Mouse (Mus musculus) ES-E14 (cell line): ENCODE measurements around the gene Angptl1. TPM values are rescaled to one million over a fixed set of nuclear protein-coding genes. Genes with fewer than 3 reads are reported as not detected.

Source experiments
- DNase-seq: peaks from one replicate; pipeline ENCODE4 v3.0.0-alpha.2; 2013; ENCODE audit warnings: low read depth, low spot score
- H3K27ac ChIP-seq: 2 replicates; pipeline ENCODE4 v1.5.1; 2012; ENCODE audit warnings: low read depth, mild to moderate bottlenecking, low read length, moderate library complexity, mixed read lengths; ENCODE audit not compliant: poor library complexity, insufficient read depth, severe bottlenecking
- H3K36me3 ChIP-seq: 2 replicates; pipeline ENCODE4 v1.6.1; 2012; ENCODE audit warnings: mild to moderate bottlenecking, low read length, moderate library complexity, mixed read lengths; ENCODE audit not compliant: control insufficient read depth, poor library complexity, insufficient read depth, severe bottlenecking
- H3K4me1 ChIP-seq, 2 experiments: fragments of 150-350 bp in 1 of 2; sonication (generic) in 1 of 2; 2 replicates each; pipeline ENCODE4 v1.6.1; 2012; ENCODE audit warnings: low read length in 2 of 2, mild to moderate bottlenecking in 1 of 2, mixed read lengths in 1 of 2; ENCODE audit not compliant: control insufficient read depth in 2 of 2, insufficient read depth in 2 of 2, poor library complexity in 1 of 2
- H3K4me3 ChIP-seq, 2 experiments: fragments of 150-350 bp in 1 of 2; sonication (generic) in 1 of 2; 2 replicates each; pipeline ENCODE4 v1.5.1; 2012; ENCODE audit warnings: low read length in 2 of 2, low read depth in 1 of 2, mild to moderate bottlenecking in 1 of 2, mixed read lengths in 1 of 2; ENCODE audit not compliant: insufficient read depth in 1 of 2, poor library complexity in 1 of 2, severe bottlenecking in 1 of 2
- H3K9ac ChIP-seq: 2 replicates; pipeline ENCODE4 v1.6.1; 2012; ENCODE audit warnings: low read depth, mild to moderate bottlenecking, low read length, mixed read lengths; ENCODE audit not compliant: poor library complexity, insufficient read depth, severe bottlenecking
- H3K9me3 ChIP-seq: fragments of 150-350 bp; sonication (generic); 2 replicates; pipeline ENCODE4 v1.6.1; 2012; ENCODE audit warnings: low read depth, mild to moderate bottlenecking, low read length; ENCODE audit not compliant: control insufficient read depth, insufficient read depth
- CHD2 ChIP-seq: IDR thresholded peaks from 2 replicates; pipeline ENCODE4 v1.6.1; 2014; ENCODE audit warnings: mild to moderate bottlenecking, low read depth, low read length, inconsistent platforms
- HCFC1 ChIP-seq: IDR thresholded peaks from 2 replicates; pipeline ENCODE4 v1.6.1; 2012; ENCODE audit warnings: low read length, inconsistent platforms, borderline replicate concordance; ENCODE audit not compliant: insufficient read depth
- MAFK ChIP-seq: IDR thresholded peaks from 2 replicates; pipeline ENCODE4 v1.6.1; 2014; ENCODE audit warnings: mild to moderate bottlenecking, low read depth, low read length, inconsistent platforms; ENCODE audit not compliant: insufficient read depth
- ZC3H11A ChIP-seq: IDR thresholded peaks from 2 replicates; pipeline ENCODE4 v1.6.1; 2012; ENCODE audit warnings: low read depth, mild to moderate bottlenecking, inconsistent platforms, low read length, borderline replicate concordance
- ZNF384 ChIP-seq: IDR thresholded peaks from 2 replicates; pipeline ENCODE4 v1.6.1; 2012; ENCODE audit warnings: low read depth, low read length, inconsistent platforms
- in situ Hi-C, 2 experiments: fragments of 600-800 bp; cut with MboI; formaldehyde crosslinking; loops; one replicate each; pipeline ENCODE4 v1.15.1; 2025; ENCODE audit warnings: low sequenced_read_pairs in 2 of 2, inconsistent platforms in 1 of 2; ENCODE audit not compliant: unreplicated experiment in 2 of 2
- total RNA-seq: library from RNA; depleted of rRNA; stranded (reverse); fragments of 300-350 nt; gene quantifications from 2 replicates; pipeline ENCODE4 v1.2.3, GENCODE M21; 2012; rRNA removed

Angptl1 gene
- total RNA-seq: 0.13 and 0.53 TPM in 2 replicates

DNA sequence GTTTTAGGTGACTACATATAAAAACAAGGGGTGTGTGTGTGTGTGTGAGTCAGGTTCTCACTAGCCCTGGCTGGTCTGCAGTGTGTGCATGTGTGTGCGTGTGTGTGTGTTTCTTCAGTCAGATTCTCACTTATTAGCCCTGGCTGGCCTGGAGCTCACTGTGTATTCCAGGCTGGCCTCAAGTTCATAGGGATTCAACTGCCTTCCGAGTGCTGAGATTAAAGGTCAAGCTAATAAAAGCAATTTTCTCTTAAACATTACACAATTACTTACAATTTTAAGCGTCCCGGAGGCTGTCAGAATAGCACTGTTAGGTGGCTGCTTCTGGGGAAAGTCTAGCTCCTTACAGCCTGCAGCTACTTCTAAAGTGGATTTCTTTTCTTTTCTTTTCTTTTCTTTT, at the start of gene Angptl1:
Angptl1 (plus strand) TSS at position 386 of the 400 bp plus-strand sequence.
- Histone ChIP-seq H3K9me3 (no peaks in the 10 kb centered on the region), H3K27ac (no peak within 1 kb of the TSS), H3K4me3 (no peak within 1 kb of the TSS), H3K4me1 (peaks cover 0 to 2% of the 10 kb centered on the region in 2 experiments; a peak in 1 of 4 replicates), H3K36me3 (peaks cover 4% of the 10 kb centered on the region; the same call in 1 of the 2 replicates), H3K9ac (no peak within 1 kb of the TSS)
- no peak for DNase-seq
- in situ Hi-C loops: no loop called here
- TF ChIP-seq ZNF384: no peak
- TF ChIP-seq ZC3H11A: no peak
- TF ChIP-seq MAFK: no peak
- TF ChIP-seq HCFC1: no peak
- TF ChIP-seq CHD2: no peak

DNA sequence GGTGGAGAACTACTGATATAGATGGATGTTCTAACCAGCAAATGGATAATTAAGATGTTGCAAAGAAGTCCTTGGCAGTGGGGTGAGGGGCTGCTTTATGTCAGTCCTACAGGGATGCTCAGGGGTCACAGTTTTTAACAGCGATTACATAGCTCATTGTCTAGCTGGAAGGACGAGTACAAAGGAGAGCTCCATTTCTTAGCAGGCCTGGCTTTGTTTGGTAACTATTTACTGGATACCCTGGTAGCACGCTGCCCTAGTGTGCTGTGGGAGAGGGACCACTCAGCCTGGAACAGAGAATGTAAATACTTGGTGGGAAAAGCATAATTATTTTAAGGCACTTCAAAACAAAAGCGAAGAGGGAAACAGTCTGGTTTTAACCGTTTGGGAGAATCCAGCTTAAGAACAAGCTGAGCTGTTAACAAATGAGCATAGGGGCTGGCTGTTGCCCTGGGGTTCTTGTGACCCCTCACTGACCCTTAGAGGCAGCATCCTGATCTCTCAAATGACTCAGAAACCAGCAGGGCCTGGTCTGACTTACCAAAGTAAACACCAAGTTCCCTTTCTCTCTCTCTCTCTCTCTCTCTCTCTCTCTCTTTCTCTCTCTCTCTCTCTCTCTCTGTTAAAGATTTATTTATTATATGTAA, 48.4 kb upstream of the Angptl1 start:
- Histone ChIP-seq H3K36me3 (no peaks in the 10 kb centered on the region), H3K4me3 (no peak overlapping the region), H3K4me1 (peaks cover 2 to 3% of the 10 kb centered on the region in 2 experiments; a peak in 1 of 4 replicates), H3K27ac (no peak overlapping the region), H3K9ac (no peak overlapping the region), H3K9me3 (no peaks in the 10 kb centered on the region)
- in situ Hi-C loops: no loop called here
- no peak for TF ChIP-seq MAFK
- no peak for TF ChIP-seq ZNF384
- TF ChIP-seq ZC3H11A: no peak
- no peak for TF ChIP-seq HCFC1
- TF ChIP-seq CHD2: no peak
- no peak for DNase-seq

DNA sequence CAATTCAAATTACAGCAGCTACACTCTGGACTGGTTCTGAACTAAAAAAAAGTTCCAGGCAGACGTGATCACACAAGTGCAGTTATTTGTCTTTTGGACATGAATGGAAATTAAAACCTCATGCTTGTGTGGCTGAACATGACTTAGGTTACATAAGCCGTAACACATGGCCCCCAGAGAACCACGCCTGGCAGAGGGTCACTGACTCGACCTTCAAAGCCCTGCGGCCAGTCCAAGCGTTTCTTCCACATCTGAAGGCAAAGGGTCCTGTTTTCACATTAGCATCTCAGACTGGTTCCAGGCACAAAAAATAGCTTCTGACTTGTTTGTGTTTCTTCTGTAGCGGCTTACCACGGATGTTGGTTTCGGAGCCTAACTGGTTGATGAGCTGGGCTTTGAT, 42.1 kb upstream of the Angptl1 start:
- TF ChIP-seq ZC3H11A: no peak
- TF ChIP-seq HCFC1: no peak
- TF ChIP-seq ZNF384: no peak
- TF ChIP-seq CHD2: no peak
- no peak for TF ChIP-seq MAFK
- DNase-seq: no peak
- H3K9ac ChIP-seq: no peak overlapping the region
- no peak overlapping the region for H3K27ac ChIP-seq
- H3K36me3 ChIP-seq: no peaks in the 10 kb centered on the region
- no peak overlapping the region for H3K4me3 ChIP-seq
- H3K4me1 ChIP-seq: no peaks in the 10 kb centered on the region
- no peaks in the 10 kb centered on the region for H3K9me3 ChIP-seq
- in situ Hi-C loops: no loop called here

DNA sequence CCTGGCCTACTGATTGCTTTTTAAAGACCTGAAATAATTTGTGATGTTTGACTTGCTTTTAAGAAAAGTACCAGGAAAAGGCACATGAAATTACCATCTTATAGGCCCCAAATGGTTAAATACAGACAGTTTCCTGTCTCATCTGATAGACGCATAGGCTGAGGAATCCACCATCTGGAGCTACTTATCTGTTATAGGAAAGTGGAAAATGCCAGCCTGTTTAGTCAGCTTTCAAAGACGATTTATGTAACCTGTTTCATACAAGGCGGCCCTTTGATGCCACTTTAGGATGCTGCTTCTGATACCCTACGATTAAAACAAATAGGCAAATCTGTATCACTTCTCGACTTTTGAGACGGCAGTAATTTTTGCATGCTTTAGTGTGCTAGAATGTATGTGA, 37.1 kb upstream of the Angptl1 start:
- H3K9ac ChIP-seq: no peak overlapping the region
- no peak for DNase-seq
- no peak overlapping the region for H3K27ac ChIP-seq
- no peak for TF ChIP-seq CHD2
- TF ChIP-seq MAFK: no peak
- TF ChIP-seq HCFC1: no peak
- no peak for TF ChIP-seq ZC3H11A
- TF ChIP-seq ZNF384: no peak
- in situ Hi-C loops: no loop called here
- H3K36me3 ChIP-seq: no peaks in the 10 kb centered on the region
- no peaks in the 10 kb centered on the region for H3K9me3 ChIP-seq
- H3K4me3 ChIP-seq: no peak overlapping the region
- H3K4me1 ChIP-seq: no peaks in the 10 kb centered on the region

DNA sequence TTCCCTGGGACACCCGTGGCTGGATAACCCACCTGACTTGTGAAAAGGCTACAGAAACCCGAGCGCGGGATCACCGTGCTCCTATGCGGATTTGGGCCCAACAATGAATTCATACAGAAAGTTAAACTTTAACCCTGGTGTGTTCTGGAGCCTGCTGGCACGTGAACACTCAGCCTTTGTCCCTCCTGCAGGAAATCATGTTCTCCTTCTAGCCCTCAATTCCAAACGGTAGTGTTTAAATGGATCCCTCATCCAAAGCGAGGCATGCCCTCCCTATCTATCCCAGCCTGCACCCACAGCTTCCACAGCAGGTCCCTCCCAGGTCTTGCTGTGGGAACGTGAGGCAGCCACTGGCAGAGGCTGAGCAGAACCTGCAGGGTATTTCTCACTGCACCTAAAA, 30.0 kb upstream of the Angptl1 start:
- in situ Hi-C loops: no loop called here
- H3K9ac ChIP-seq: no peak overlapping the region
- H3K27ac ChIP-seq: no peak overlapping the region
- no peaks in the 10 kb centered on the region; a peak in 2 of 4 replicates for H3K4me1 ChIP-seq
- H3K4me3 ChIP-seq: no peak overlapping the region
- TF ChIP-seq MAFK (no peak), CHD2 (no peak), HCFC1 (no peak), ZNF384 (no peak)
- no peaks in the 10 kb centered on the region for H3K9me3 ChIP-seq
- no peak for DNase-seq
- peaks cover 8% of the 10 kb centered on the region for H3K36me3 ChIP-seq
